Mouse (Mus musculus): ENCODE results near the gene Tacr2.

Tacr2 gene

DNA sequence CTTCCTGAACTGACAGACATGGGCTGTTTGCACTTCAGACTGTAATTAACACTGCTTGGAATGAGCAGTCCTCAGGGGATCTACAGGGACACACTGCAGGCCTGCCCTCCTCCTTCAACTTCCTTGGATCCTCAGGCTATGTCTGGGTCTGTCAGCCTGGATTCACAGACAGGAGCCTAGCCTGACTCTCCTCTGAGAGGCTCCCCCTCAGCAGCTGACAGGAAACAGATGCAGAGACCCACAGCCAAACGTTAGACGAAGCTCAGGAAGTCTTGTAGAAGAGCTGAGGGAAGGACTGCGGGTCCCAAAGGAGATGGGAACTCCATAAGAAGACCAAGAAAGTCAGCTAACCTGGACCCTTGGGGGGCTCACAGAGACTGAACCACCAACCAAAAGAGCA is 54.2 kb downstream of the Tacr2 start:
- DNase-seq, result no peak

DNA sequence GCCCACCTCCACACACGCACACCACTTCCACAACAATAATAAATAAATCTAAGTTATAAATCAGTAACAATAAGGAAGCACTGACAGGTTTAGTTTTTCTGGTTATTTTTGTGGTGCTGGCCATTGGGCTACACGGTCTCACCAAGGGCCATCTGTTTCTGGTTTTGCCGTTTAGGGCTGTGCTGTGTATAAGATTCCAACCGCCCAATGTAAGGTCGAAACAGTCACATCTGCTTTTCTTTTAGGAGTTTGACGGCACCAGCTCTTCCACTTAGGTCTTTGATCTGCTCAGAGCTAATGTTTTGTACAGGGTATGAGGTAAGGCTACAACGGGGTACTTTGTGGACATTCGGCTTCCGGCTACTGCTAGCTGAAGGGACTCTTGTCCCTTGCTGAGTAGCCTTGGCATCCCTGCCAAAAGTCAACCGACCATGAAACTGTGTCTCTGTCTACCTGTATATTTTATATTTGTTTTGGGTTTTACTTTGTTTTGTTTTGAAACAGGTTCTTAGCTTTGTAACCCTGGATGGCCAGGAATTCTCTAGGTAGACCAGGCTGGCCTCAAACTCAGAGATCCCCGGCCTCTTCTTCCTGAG is 56.8 kb downstream of the Tacr2 start:
- no peak for DNase-seq

DNA sequence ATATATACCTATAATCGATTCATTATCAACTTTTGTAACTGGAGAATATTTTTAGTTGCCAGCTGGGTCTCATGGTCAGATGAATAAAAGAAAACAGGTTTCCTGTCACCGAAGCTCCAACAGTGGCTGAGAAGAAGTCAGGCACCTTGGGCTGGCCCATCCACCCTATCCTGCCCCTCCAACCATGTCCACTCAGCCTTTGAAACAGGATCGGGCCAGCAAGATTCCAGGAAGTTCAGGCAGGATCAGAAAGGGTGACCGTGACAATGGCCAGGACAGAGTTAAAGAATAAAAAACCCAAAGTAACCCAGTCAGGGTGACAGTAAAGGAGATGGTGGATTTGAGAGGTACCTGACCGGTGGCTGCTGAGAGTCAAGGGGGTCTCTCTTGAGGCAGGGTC is 57.4 kb downstream of the Tacr2 start:
- DNase-seq, result no peak

DNA sequence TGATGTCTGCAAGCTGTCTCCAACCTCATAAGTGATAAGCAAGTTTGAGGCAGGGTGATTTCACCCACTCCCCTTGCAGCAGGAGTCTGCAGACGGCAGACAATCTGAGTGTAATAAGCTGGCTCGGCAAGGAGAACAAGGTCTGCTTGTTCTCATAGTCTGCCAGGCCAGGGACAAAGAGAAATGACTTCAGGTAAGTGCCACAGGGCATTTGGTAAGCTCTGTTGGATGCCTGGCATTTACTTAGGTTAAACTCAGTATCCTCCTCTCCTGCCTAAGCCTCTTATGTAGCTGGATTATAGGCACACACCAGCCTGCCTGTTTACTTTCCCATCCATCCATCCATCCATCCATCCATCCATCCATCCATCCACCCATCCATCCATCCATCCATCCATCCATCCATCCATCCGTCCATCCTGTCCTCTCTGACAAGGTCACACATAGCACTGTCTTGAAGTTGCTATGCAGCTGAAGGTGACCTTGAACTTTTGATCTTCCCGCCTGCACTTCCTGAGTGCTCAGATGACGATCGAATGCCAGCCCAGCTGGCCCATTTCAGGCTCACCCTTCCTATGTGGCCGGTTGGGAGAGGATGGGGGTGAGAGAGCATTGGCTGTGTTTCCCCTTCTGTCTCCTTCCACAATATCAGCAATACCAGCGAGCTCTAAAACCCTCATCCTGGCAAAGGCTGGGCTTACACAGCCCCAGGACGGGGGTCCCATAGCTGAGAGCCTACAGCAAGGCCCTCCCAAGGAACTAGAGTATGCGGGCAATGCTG is 58.2 kb downstream of the Tacr2 start:
- DNase-seq, result no peak

DNA sequence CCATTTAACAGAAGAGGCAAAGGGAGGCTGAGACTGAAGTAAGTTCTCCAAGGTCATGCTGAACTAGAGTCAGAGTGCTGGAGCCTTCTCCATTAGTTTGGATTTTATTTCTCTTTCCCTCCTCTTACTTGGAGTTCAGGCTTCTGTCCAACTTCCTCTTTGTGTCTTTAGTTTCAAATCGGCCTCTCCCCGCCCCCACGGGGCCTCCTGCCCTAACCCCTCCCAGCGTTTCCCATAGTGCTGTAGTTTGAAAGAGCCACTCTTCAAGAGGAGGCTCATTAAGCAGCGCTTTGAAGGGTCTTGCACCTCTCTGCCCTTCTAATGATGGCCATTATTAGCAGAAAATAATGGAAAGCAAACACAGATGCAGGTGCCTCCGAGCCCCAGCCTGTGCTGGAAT is 59.2 kb downstream of the Tacr2 start:
- no peak for DNase-seq

DNA sequence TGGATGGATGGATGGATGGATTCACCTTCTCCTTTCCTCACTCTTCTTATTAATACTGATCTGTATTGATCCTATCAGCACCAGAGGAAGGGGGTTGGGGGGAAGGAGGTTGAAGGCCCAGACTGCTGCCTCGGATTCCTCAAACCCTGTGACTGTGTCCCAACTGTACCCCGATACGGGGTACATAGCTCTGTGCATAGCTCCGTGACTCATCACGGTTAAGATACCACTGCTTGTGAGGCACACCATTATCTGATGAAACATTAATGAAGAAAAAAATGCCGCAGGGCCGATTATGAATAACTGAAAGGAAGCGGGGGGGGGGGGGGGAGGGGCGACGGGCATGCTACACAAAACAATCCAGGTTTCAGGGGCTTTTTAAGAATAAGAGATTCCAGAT is 60.9 kb downstream of the Tacr2 start:
- DNase-seq, result no peak

DNA sequence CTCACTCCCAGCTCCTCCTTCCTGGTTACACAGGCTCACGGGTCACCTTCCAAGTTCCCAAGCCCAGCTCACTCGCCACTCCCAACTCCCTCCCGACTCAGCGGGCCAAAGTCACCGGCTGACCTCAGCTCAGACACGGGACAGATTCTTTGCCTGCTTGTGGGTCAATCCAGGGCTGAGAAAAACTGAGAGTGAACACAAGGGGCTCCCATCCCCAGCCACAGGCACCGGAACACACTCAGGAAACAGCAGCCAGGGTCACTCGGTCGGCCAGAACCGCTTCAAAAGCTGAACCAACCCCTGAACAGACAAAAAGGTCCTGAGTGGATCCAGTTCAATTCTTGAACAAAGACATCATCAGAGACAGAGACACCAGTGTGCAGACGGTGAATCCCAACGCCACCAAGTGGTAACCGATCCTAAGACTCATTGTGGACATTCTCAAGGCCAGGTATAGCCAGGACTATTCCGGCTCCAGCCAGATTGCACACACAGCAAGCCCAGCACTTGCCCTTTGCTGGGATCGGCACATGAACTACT is 61.7 kb downstream of the Tacr2 start:
- no peak for DNase-seq

Measured in cerebellum, postnatal 10 days (tissue).